Comparison of ENCODE assay signal across 13 mouse cellular contexts in genomic region chr19:24540952-24541668, GRCm38 (mm10). TPM values are rescaled to one million over a fixed set of nuclear protein-coding genes. Genes with fewer than 3 reads are reported as not detected.
"Had no signal": no experiment of that assay in that cellular context is flagged by ENCODE, and none has a peak within 500 bp of the region (broad histone marks: within the 10 kb centered on the region; RNA-seq: fewer than 3 reads in every experiment).

No protein-coding gene starts in this region.

- H3K4me1 ChIP-seq: kidney, embryonic 15.5 days; limb, embryonic 13.5 days; neural tube, embryonic 15.5 days had no signal

- H3K27ac ChIP-seq: kidney, embryonic 15.5 days; limb, embryonic 13.5 days; midbrain, embryonic 10.5 days; neural tube, embryonic 15.5 days had no signal

- H3K9ac ChIP-seq: kidney, embryonic 15.5 days; limb, embryonic 13.5 days; neural tube, embryonic 15.5 days had no signal

- H3K36me3 ChIP-seq: kidney, embryonic 15.5 days; limb, embryonic 13.5 days; midbrain, embryonic 10.5 days; neural tube, embryonic 15.5 days had no signal

- H3K4me2 ChIP-seq: kidney, embryonic 15.5 days; limb, embryonic 13.5 days; neural tube, embryonic 15.5 days had no signal

- H3K9me3 ChIP-seq: kidney, embryonic 15.5 days; limb, embryonic 13.5 days; midbrain, embryonic 10.5 days; neural tube, embryonic 15.5 days had no signal

- H3K27me3 ChIP-seq: kidney, embryonic 15.5 days; limb, embryonic 13.5 days; neural tube, embryonic 15.5 days had no signal

- H3K4me3 ChIP-seq: kidney, embryonic 15.5 days; limb, embryonic 13.5 days; midbrain, embryonic 10.5 days; myocyte; neural tube, embryonic 15.5 days had no signal

- DNase-seq: kidney, postnatal 14 days; left cerebral cortex, postnatal 4 days; lung, adult 18-20 months; midbrain, embryonic 14.5 days; right cerebral cortex, adult 18-20 months; right cerebral cortex, postnatal 25 days; thymus, postnatal 4 days had no signal

RNA-seq across cellular contexts. Expression of gene Pip5k1b, which starts 14.6 kb away (rescaled TPM):
- polyA plus RNA-seq: liver, adult 2 months had no signal
